Mouse (Mus musculus): ENCODE data around the gene Kcnc3.

DNA sequence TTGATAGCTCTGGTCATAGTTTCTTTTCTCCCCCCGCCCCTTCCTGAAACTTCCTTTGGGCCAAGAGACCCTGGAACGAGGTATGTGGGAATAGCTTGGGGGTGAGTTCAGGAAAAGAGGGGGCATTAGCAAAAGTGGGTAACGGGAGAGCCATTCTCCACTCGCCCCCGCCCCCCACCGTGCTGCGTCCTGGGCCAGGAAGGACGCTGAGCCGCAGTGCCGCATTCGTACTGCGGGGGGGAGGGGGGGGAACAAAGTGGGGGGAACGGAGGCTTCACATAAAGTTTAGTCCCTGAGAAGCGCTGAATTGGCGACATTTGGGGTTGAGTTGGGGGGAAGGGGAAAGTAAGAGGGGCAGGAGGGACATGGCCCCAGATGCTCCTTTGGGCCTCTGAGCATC is 2.6 kb downstream of the Kcnc3 start:
- TF ChIP-seq CTCF (IDR thresholded peaks at IDR 0.05; ENCODE audit: low read depth, low read length) (no peak), POLR2A (IDR thresholded peaks at IDR 0.05; ENCODE audit: extremely low read depth, insufficient read depth, low read length) (no peak)
